Mouse (Mus musculus): ENCODE data around the gene Pex11b. TPM values are rescaled to one million over a fixed set of nuclear protein-coding genes. Genes with fewer than 3 reads are reported as not detected.
"Not testable (repeated sequence)": the region's sequence is repeated elsewhere in the genome, so short reads cannot be mapped to it uniquely, and the experiment has no call there.

Gene Pex11b
- polyA plus RNA-seq, 1 experiment = 57.6 TPM

GRCm38 (mm10) chr3:96600639-96601250 is 34.4 kb upstream of the Pex11b start, which contains the start of gene Lix1l:
TSS of gene Lix1l (plus strand) at chr3:96601149.
- WGBS = 1% methylated on average over 27 of the region's 27 CpGs
- peak; percentile 96 for DNase-seq
- H3K4me3 ChIP-seq (ENCODE audit: insufficient read depth, low read depth, low read length) = peak within 1 kb of the TSS; percentile 62
- H3K27me3 ChIP-seq (replicated peaks; ENCODE audit: control insufficient read depth, insufficient read depth, low read length) = 0 out of 2 replicates have a peak, but pooled peaks cover 1% of the 10 kb centered on the region
- H3K4me1 ChIP-seq (ENCODE audit: control insufficient read depth, insufficient read depth, low read length) = no peaks in the 10 kb centered on the region
- TF ChIP-seq POLR2A (IDR thresholded peaks at IDR 0.05; ENCODE audit: low read depth, low read length) (no peak), CTCF (conservative IDR thresholded peaks at IDR 0.05; ENCODE audit: insufficient read depth, insufficient read length, low read depth, low read length) (no peak)
- peak within 1 kb of the TSS; percentile 61; the same call in 1 of the 2 replicates for H3K27ac ChIP-seq (ENCODE audit: insufficient read depth, low read depth, low read length)
- H3K36me3 ChIP-seq (ENCODE audit: control insufficient read depth, insufficient read depth, low read length) = no peaks in the 10 kb centered on the region

GRCm38 (mm10) chr3:96601251-96601787 is 33.9 kb upstream of the Pex11b start:
- Histone ChIP-seq H3K4me3 (ENCODE audit: insufficient read depth, low read depth, low read length) (peak overlapping the region; percentile 62), H3K36me3 (ENCODE audit: control insufficient read depth, insufficient read depth, low read length) (no peaks in the 10 kb centered on the region), H3K4me1 (ENCODE audit: control insufficient read depth, insufficient read depth, low read length) (no peaks in the 10 kb centered on the region), H3K27ac (ENCODE audit: insufficient read depth, low read depth, low read length) (peak overlapping the region; percentile 61; the same call in 1 of the 2 replicates), H3K27me3 (replicated peaks; ENCODE audit: control insufficient read depth, insufficient read depth, low read length) (0 out of 2 replicates have a peak, but pooled peaks cover 1% of the 10 kb centered on the region)
- WGBS = 3% methylated on average over 39 of the region's 40 CpGs
- DNase-seq = peak; percentile 83
- peak; percentile 35 for TF ChIP-seq POLR2A (IDR thresholded peaks at IDR 0.05; ENCODE audit: low read depth, low read length)
- no peak for TF ChIP-seq CTCF (conservative IDR thresholded peaks at IDR 0.05; ENCODE audit: insufficient read depth, insufficient read length, low read depth, low read length)

- H3K27me3 ChIP-seq (replicated peaks; ENCODE audit: control insufficient read depth, insufficient read depth, low read length) = 0 out of 2 replicates have a peak, but pooled peaks cover 1% of the 10 kb centered on the region
- TF ChIP-seq POLR2A (IDR thresholded peaks at IDR 0.05; ENCODE audit: low read depth, low read length) = no peak
- H3K36me3 ChIP-seq (ENCODE audit: control insufficient read depth, insufficient read depth, low read length) = no peaks in the 10 kb centered on the region
- H3K4me1 ChIP-seq (ENCODE audit: control insufficient read depth, insufficient read depth, low read length) = no peaks in the 10 kb centered on the region
- no peak overlapping the region; the same call in 1 of the 2 replicates for H3K4me3 ChIP-seq (ENCODE audit: insufficient read depth, low read depth, low read length)
- DNase-seq = peak; percentile 43
- H3K27ac ChIP-seq (ENCODE audit: insufficient read depth, low read depth, low read length) = peak overlapping the region; percentile 61
- WGBS = 36% methylated on average over 10 of the region's 10 CpGs
Measured at GRCm38 (mm10) chr3:96601941-96602703, 33.1 kb upstream of the Pex11b start.

- Histone ChIP-seq H3K27me3 (replicated peaks; ENCODE audit: control insufficient read depth, insufficient read depth, low read length) (0 out of 2 replicates have a peak, but pooled peaks cover 1% of the 10 kb centered on the region), H3K36me3 (ENCODE audit: control insufficient read depth, insufficient read depth, low read length) (no peaks in the 10 kb centered on the region), H3K27ac (ENCODE audit: insufficient read depth, low read depth, low read length) (peak overlapping the region; percentile 49; the same call in 1 of the 2 replicates), H3K4me3 (ENCODE audit: insufficient read depth, low read depth, low read length) (no peak overlapping the region), H3K4me1 (ENCODE audit: control insufficient read depth, insufficient read depth, low read length) (no peaks in the 10 kb centered on the region)
- no peak for TF ChIP-seq POLR2A (IDR thresholded peaks at IDR 0.05; ENCODE audit: low read depth, low read length)
- TF ChIP-seq CTCF (conservative IDR thresholded peaks at IDR 0.05; ENCODE audit: insufficient read depth, insufficient read length, low read depth, low read length) = no peak
- DNase-seq = no peak
- WGBS = 17% methylated on average over 5 of the region's 5 CpGs
Measured at GRCm38 (mm10) chr3:96602704-96603084, 32.5 kb upstream of the Pex11b start.

GRCm38 (mm10) chr3:96603311-96603710 is 31.9 kb upstream of the Pex11b start:
- TF ChIP-seq POLR2A (IDR thresholded peaks at IDR 0.05; ENCODE audit: low read depth, low read length) (no peak), CTCF (conservative IDR thresholded peaks at IDR 0.05; ENCODE audit: insufficient read depth, insufficient read length, low read depth, low read length) (no peak)
- no peak overlapping the region for H3K27ac ChIP-seq (ENCODE audit: insufficient read depth, low read depth, low read length)
- DNase-seq = no peak
- H3K4me1 ChIP-seq (ENCODE audit: control insufficient read depth, insufficient read depth, low read length) = no peaks in the 10 kb centered on the region
- H3K36me3 ChIP-seq (ENCODE audit: control insufficient read depth, insufficient read depth, low read length) = no peaks in the 10 kb centered on the region
- WGBS = 45% methylated on average over 5 of the region's 5 CpGs
- H3K27me3 ChIP-seq (replicated peaks; ENCODE audit: control insufficient read depth, insufficient read depth, low read length) = no peaks in the 10 kb centered on the region
- no peak overlapping the region for H3K4me3 ChIP-seq (ENCODE audit: insufficient read depth, low read depth, low read length)

GRCm38 (mm10) chr3:96606007-96606406 is 29.2 kb upstream of the Pex11b start:
- DNase-seq; H3K27me3 ChIP-seq (replicated peaks; ENCODE audit: control insufficient read depth, insufficient read depth, low read length); H3K27ac ChIP-seq (ENCODE audit: insufficient read depth, low read depth, low read length); H3K4me3 ChIP-seq (ENCODE audit: insufficient read depth, low read depth, low read length); H3K4me1 ChIP-seq (ENCODE audit: control insufficient read depth, insufficient read depth, low read length); H3K36me3 ChIP-seq (ENCODE audit: control insufficient read depth, insufficient read depth, low read length): not testable (repeated sequence)
- 92% methylated on average over 4 of the region's 4 CpGs for WGBS

- TF ChIP-seq POLR2A (IDR thresholded peaks at IDR 0.05; ENCODE audit: low read depth, low read length) = no peak
- TF ChIP-seq CTCF (conservative IDR thresholded peaks at IDR 0.05; ENCODE audit: insufficient read depth, insufficient read length, low read depth, low read length) = no peak
- no peak overlapping the region for H3K4me3 ChIP-seq (ENCODE audit: insufficient read depth, low read depth, low read length)
- WGBS = 90% methylated on average over 4 of the region's 4 CpGs
- no peaks in the 10 kb centered on the region for H3K36me3 ChIP-seq (ENCODE audit: control insufficient read depth, insufficient read depth, low read length)
- no peaks in the 10 kb centered on the region for H3K27me3 ChIP-seq (replicated peaks; ENCODE audit: control insufficient read depth, insufficient read depth, low read length)
- H3K4me1 ChIP-seq (ENCODE audit: control insufficient read depth, insufficient read depth, low read length) = no peaks in the 10 kb centered on the region
- H3K27ac ChIP-seq (ENCODE audit: insufficient read depth, low read depth, low read length) = no peak overlapping the region
- no peak for DNase-seq
Measured at GRCm38 (mm10) chr3:96606618-96607017, 28.6 kb upstream of the Pex11b start.

Data from kidney, adult 2 months (tissue).